Mouse (Mus musculus): Measurements from ENCODE around the gene Adcy5. TPM values are rescaled to one million over a fixed set of nuclear protein-coding genes. Genes with fewer than 3 reads are reported as not detected.

The Adcy5 gene
- polyA plus RNA-seq (2014; fragmentation: Nextera tagmentation; extraction: Ambion mirVana) = 0.48 and 0.52 TPM in 2 replicates

GRCm38 (mm10) chr16:35154641-35155390 is at the start of gene Adcy5:
Gene Adcy5, plus strand, starts transcription at chr16:35154877.
- H3K36me3 ChIP-seq (ENCODE audit: control insufficient read depth, insufficient read depth, low read length) = no peaks in the 10 kb centered on the region
- peak within 1 kb of the TSS; percentile 57 for H3K4me3 ChIP-seq (ENCODE audit: low read depth, low read length)
- WGBS = under 1% methylated on average over 62 of the region's 104 CpGs
- no peak within 1 kb of the TSS for H3K27ac ChIP-seq (ENCODE audit: low read depth, low read length)
- H3K27me3 ChIP-seq (replicated peaks; ENCODE audit: control insufficient read depth, insufficient read depth, low read length) = peaks cover 85% of the 10 kb centered on the region
- peak within 1 kb of the TSS; percentile 77 for H3K4me2 ChIP-seq
- H3K4me1 ChIP-seq (replicated peaks; ENCODE audit: control insufficient read depth, insufficient read depth, low read length) = no peaks in the 10 kb centered on the region; the same call in 1 of the 2 replicates
- ATAC-seq (replicated peaks; ENCODE audit: low FRiP score) (peak; percentile 28; the same call in 1 of the 2 replicates), DNase-seq (ENCODE audit: low spot score) (peak; percentile 62)
- H3K9me3 ChIP-seq (ENCODE audit: control insufficient read depth, low read length) = no peaks in the 10 kb centered on the region
- no peak within 1 kb of the TSS; the same call in none of the 2 replicates for H3K9ac ChIP-seq (ENCODE audit: low read depth, low read length)

- no peaks in the 10 kb centered on the region for H3K9me3 ChIP-seq (ENCODE audit: control insufficient read depth, low read length)
- 83% methylated on average over 6 of the region's 6 CpGs for WGBS
- H3K4me1 ChIP-seq (replicated peaks; ENCODE audit: control insufficient read depth, insufficient read depth, low read length) = no peaks in the 10 kb centered on the region
- no peaks in the 10 kb centered on the region for H3K27me3 ChIP-seq (replicated peaks; ENCODE audit: control insufficient read depth, insufficient read depth, low read length)
- no peak overlapping the region for H3K9ac ChIP-seq (ENCODE audit: low read depth, low read length)
- no peak overlapping the region for H3K27ac ChIP-seq (ENCODE audit: low read depth, low read length)
- H3K36me3 ChIP-seq (ENCODE audit: control insufficient read depth, insufficient read depth, low read length) = no peaks in the 10 kb centered on the region; the same call in none of the 2 replicates
- H3K4me2 ChIP-seq = no peak overlapping the region
- ATAC-seq (replicated peaks; ENCODE audit: low FRiP score) (no peak), DNase-seq (ENCODE audit: low spot score) (no peak)
- H3K4me3 ChIP-seq (ENCODE audit: low read depth, low read length) = no peak overlapping the region
These were observed 46.7 kb upstream of the Adcy5 start for GRCm38 (mm10) chr16:35107985-35108384.

- H3K4me1 ChIP-seq (replicated peaks; ENCODE audit: control insufficient read depth, insufficient read depth, low read length) = no peaks in the 10 kb centered on the region
- no peaks in the 10 kb centered on the region for H3K27me3 ChIP-seq (replicated peaks; ENCODE audit: control insufficient read depth, insufficient read depth, low read length)
- H3K9me3 ChIP-seq (ENCODE audit: control insufficient read depth, low read length) = no peaks in the 10 kb centered on the region
- no peak overlapping the region for H3K9ac ChIP-seq (ENCODE audit: low read depth, low read length)
- H3K36me3 ChIP-seq (ENCODE audit: control insufficient read depth, insufficient read depth, low read length) = no peaks in the 10 kb centered on the region; the same call in none of the 2 replicates
- H3K27ac ChIP-seq (ENCODE audit: low read depth, low read length) = no peak overlapping the region
- ATAC-seq (replicated peaks; ENCODE audit: low FRiP score) (no peak), DNase-seq (ENCODE audit: low spot score) (no peak)
- no peak overlapping the region for H3K4me2 ChIP-seq
- WGBS = 74% methylated on average over 8 of the region's 8 CpGs
- H3K4me3 ChIP-seq (ENCODE audit: low read depth, low read length) = no peak overlapping the region
These were observed 45.5 kb upstream of the Adcy5 start for GRCm38 (mm10) chr16:35109156-35109555.

- no peak for DNase-seq (ENCODE audit: low spot score)
- no peak overlapping the region for H3K9ac ChIP-seq (ENCODE audit: low read depth, low read length)
- H3K27ac ChIP-seq (ENCODE audit: low read depth, low read length) = no peak overlapping the region
- no peaks in the 10 kb centered on the region for H3K27me3 ChIP-seq (replicated peaks; ENCODE audit: control insufficient read depth, insufficient read depth, low read length)
- no peak for ATAC-seq (replicated peaks; ENCODE audit: low FRiP score)
- WGBS = 81% methylated on average over 7 of the region's 7 CpGs
- no peak overlapping the region for H3K4me3 ChIP-seq (ENCODE audit: low read depth, low read length)
- no peaks in the 10 kb centered on the region for H3K4me1 ChIP-seq (replicated peaks; ENCODE audit: control insufficient read depth, insufficient read depth, low read length)
- no peak overlapping the region for H3K4me2 ChIP-seq
- H3K36me3 ChIP-seq (ENCODE audit: control insufficient read depth, insufficient read depth, low read length) = no peaks in the 10 kb centered on the region; the same call in 1 of the 2 replicates
- H3K9me3 ChIP-seq (ENCODE audit: control insufficient read depth, low read length) = no peaks in the 10 kb centered on the region
These were observed 44.9 kb upstream of the Adcy5 start for GRCm38 (mm10) chr16:35109656-35110291.

GRCm38 (mm10) chr16:35110410-35111142 is 44.1 kb upstream of the Adcy5 start:
- Histone ChIP-seq H3K4me3 (ENCODE audit: low read depth, low read length) (no peak overlapping the region), H3K9me3 (ENCODE audit: control insufficient read depth, low read length) (no peaks in the 10 kb centered on the region), H3K27ac (ENCODE audit: low read depth, low read length) (no peak overlapping the region), H3K4me2 (no peak overlapping the region), H3K27me3 (replicated peaks; ENCODE audit: control insufficient read depth, insufficient read depth, low read length) (no peaks in the 10 kb centered on the region), H3K4me1 (replicated peaks; ENCODE audit: control insufficient read depth, insufficient read depth, low read length) (no peaks in the 10 kb centered on the region), H3K9ac (ENCODE audit: low read depth, low read length) (no peak overlapping the region), H3K36me3 (ENCODE audit: control insufficient read depth, insufficient read depth, low read length) (no peaks in the 10 kb centered on the region; the same call in 1 of the 2 replicates)
- peak; percentile 80 for DNase-seq (ENCODE audit: low spot score)
- WGBS = 41% methylated on average over 10 of the region's 10 CpGs
- ATAC-seq (replicated peaks; ENCODE audit: low FRiP score) = peak; percentile 63; the same call in 1 of the 2 replicates

- 69% methylated on average over 8 of the region's 8 CpGs for WGBS
- no peak for DNase-seq (ENCODE audit: low spot score)
- Histone ChIP-seq H3K9ac (ENCODE audit: low read depth, low read length) (no peak overlapping the region), H3K27ac (ENCODE audit: low read depth, low read length) (no peak overlapping the region), H3K9me3 (ENCODE audit: control insufficient read depth, low read length) (no peaks in the 10 kb centered on the region), H3K4me2 (no peak overlapping the region), H3K36me3 (ENCODE audit: control insufficient read depth, insufficient read depth, low read length) (no peaks in the 10 kb centered on the region), H3K4me1 (replicated peaks; ENCODE audit: control insufficient read depth, insufficient read depth, low read length) (no peaks in the 10 kb centered on the region), H3K27me3 (replicated peaks; ENCODE audit: control insufficient read depth, insufficient read depth, low read length) (no peaks in the 10 kb centered on the region), H3K4me3 (ENCODE audit: low read depth, low read length) (no peak overlapping the region)
- no peak for ATAC-seq (replicated peaks; ENCODE audit: low FRiP score)
These were observed 43.5 kb upstream of the Adcy5 start for GRCm38 (mm10) chr16:35111143-35111620.

GRCm38 (mm10) chr16:35113496-35113895 is 41.2 kb upstream of the Adcy5 start:
- no peak overlapping the region for H3K4me2 ChIP-seq
- no peaks in the 10 kb centered on the region for H3K9me3 ChIP-seq (ENCODE audit: control insufficient read depth, low read length)
- ATAC-seq (replicated peaks; ENCODE audit: low FRiP score) = no peak
- H3K27me3 ChIP-seq (replicated peaks; ENCODE audit: control insufficient read depth, insufficient read depth, low read length) = no peaks in the 10 kb centered on the region
- H3K27ac ChIP-seq (ENCODE audit: low read depth, low read length) = no peak overlapping the region
- no peak overlapping the region for H3K9ac ChIP-seq (ENCODE audit: low read depth, low read length)
- H3K36me3 ChIP-seq (ENCODE audit: control insufficient read depth, insufficient read depth, low read length) = no peaks in the 10 kb centered on the region
- H3K4me1 ChIP-seq (replicated peaks; ENCODE audit: control insufficient read depth, insufficient read depth, low read length) = no peaks in the 10 kb centered on the region
- no peak overlapping the region for H3K4me3 ChIP-seq (ENCODE audit: low read depth, low read length)
- WGBS = 84% methylated on average over 5 of the region's 5 CpGs
- DNase-seq (ENCODE audit: low spot score) = no peak

GRCm38 (mm10) chr16:35116328-35116956 is 38.2 kb upstream of the Adcy5 start:
- ATAC-seq (replicated peaks; ENCODE audit: low FRiP score) = no peak
- DNase-seq (ENCODE audit: low spot score) = no peak
- Histone ChIP-seq H3K4me3 (ENCODE audit: low read depth, low read length) (no peak overlapping the region), H3K9ac (ENCODE audit: low read depth, low read length) (no peak overlapping the region), H3K4me1 (replicated peaks; ENCODE audit: control insufficient read depth, insufficient read depth, low read length) (no peaks in the 10 kb centered on the region), H3K27me3 (replicated peaks; ENCODE audit: control insufficient read depth, insufficient read depth, low read length) (no peaks in the 10 kb centered on the region), H3K36me3 (ENCODE audit: control insufficient read depth, insufficient read depth, low read length) (no peaks in the 10 kb centered on the region), H3K9me3 (ENCODE audit: control insufficient read depth, low read length) (no peaks in the 10 kb centered on the region), H3K4me2 (no peak overlapping the region), H3K27ac (ENCODE audit: low read depth, low read length) (no peak overlapping the region)
- WGBS = 78% methylated on average over 7 of the region's 7 CpGs

Measured in liver, embryonic 11.5 days (tissue).